Mouse (Mus musculus): Measurements from ENCODE around the gene 1700092M07Rik. TPM values are rescaled to one million over a fixed set of nuclear protein-coding genes. Genes with fewer than 3 reads are reported as not detected.

The 1700092M07Rik gene
- 0.65 and 0.78 TPM in 2 replicates for polyA plus RNA-seq (2012; rRNA removed)
- polyA plus RNA-seq (2014; fragmentation: Nextera tagmentation; extraction: Ambion mirVana) = 0.34 and 0.63 TPM in 2 replicates

- Histone ChIP-seq H3K27ac (peak within 1 kb of the TSS; percentile 88), H3K4me2 (ENCODE audit: low read depth) (peak within 1 kb of the TSS; percentile 64), H3K9me3 (ENCODE audit: control insufficient read depth, low read length) (no peaks in the 10 kb centered on the region)
Observed at GRCm38 (mm10) chr19:8740603-8741002, at the start of gene 1700092M07Rik. Gene 1700092M07Rik (plus strand): TSS chr19:8740718.

GRCm38 (mm10) chr19:8691871-8692539, 48.5 kb upstream of the 1700092M07Rik start:
- H3K27me3 ChIP-seq (ENCODE audit: control insufficient read depth, insufficient read depth, low read length) = no peaks in the 10 kb centered on the region
- H3K4me2 ChIP-seq (ENCODE audit: low read depth) = no peak overlapping the region
- H3K4me3 ChIP-seq (ENCODE audit: insufficient read depth in 1 of 2, low read depth in 2 of 2, low read length in 2 of 2) = no peak overlapping the region
- no peaks in the 10 kb centered on the region for H3K9me3 ChIP-seq (ENCODE audit: control insufficient read depth, low read length)
- no peak for ATAC-seq (ENCODE audit: insufficient read depth)
- TF ChIP-seq CTCF (IDR thresholded peaks at IDR 0.05; ENCODE audit: low read depth) = no peak
- no peak for TF ChIP-seq EP300 (IDR thresholded peaks at IDR 0.05; ENCODE audit: low read depth)
- H3K36me3 ChIP-seq (replicated peaks; ENCODE audit: control insufficient read depth, insufficient read depth, low read depth) = no peaks in the 10 kb centered on the region
- H3K27ac ChIP-seq = no peak overlapping the region
- 60% methylated on average over 9 of the region's 9 CpGs for WGBS (ENCODE audit: insufficient replicate concordance)
- peaks cover 6 to 13% of the 10 kb centered on the region in 2 experiments; a peak in 3 of 4 replicates for H3K4me1 ChIP-seq (replicated peaks; ENCODE audit: control insufficient read depth in 2 of 2, insufficient read depth in 2 of 2, low read length in 1 of 2)
- no peak overlapping the region for H3K9ac ChIP-seq (replicated peaks)
- DNase-seq (ENCODE audit: low read depth in 3 of 3, low spot score in 3 of 3) = no peak

More at GRCm38 (mm10) chr19:8740603-8741002, at the start of gene 1700092M07Rik:
- H3K4me3 ChIP-seq (ENCODE audit: insufficient read depth in 1 of 2, low read depth in 2 of 2, low read length in 2 of 2) = peak within 1 kb of the TSS; percentile 85 to 99
- 74% methylated on average over 14 of the region's 14 CpGs for WGBS (ENCODE audit: insufficient replicate concordance)
- no peak for DNase-seq (ENCODE audit: low read depth in 3 of 3, low spot score in 3 of 3)
- peaks cover 56% of the 10 kb centered on the region for H3K36me3 ChIP-seq (replicated peaks; ENCODE audit: control insufficient read depth, insufficient read depth, low read depth)
- peaks cover 9 to 15% of the 10 kb centered on the region in 2 experiments for H3K4me1 ChIP-seq (replicated peaks; ENCODE audit: control insufficient read depth in 2 of 2, insufficient read depth in 2 of 2, low read length in 1 of 2)
- H3K27me3 ChIP-seq (ENCODE audit: control insufficient read depth, insufficient read depth, low read length) = no peaks in the 10 kb centered on the region
- TF ChIP-seq CTCF (IDR thresholded peaks at IDR 0.05; ENCODE audit: low read depth) (no peak), EP300 (IDR thresholded peaks at IDR 0.05; ENCODE audit: low read depth) (no peak)
- H3K9ac ChIP-seq (replicated peaks) = peak within 1 kb of the TSS; percentile 97
- no peak for ATAC-seq (ENCODE audit: insufficient read depth)

- H3K27ac ChIP-seq = no peak overlapping the region
- no peaks in the 10 kb centered on the region for H3K36me3 ChIP-seq (replicated peaks; ENCODE audit: control insufficient read depth, insufficient read depth, low read depth)
- no peak for DNase-seq (ENCODE audit: low read depth in 3 of 3, low spot score in 3 of 3)
- no peak overlapping the region for H3K9ac ChIP-seq (replicated peaks)
- ATAC-seq (ENCODE audit: insufficient read depth) = no peak
- no peak overlapping the region for H3K4me3 ChIP-seq (ENCODE audit: insufficient read depth in 1 of 2, low read depth in 2 of 2, low read length in 2 of 2)
- 66% methylated on average over 5 of the region's 5 CpGs for whole genome bisulfite sequencing (ENCODE audit: insufficient replicate concordance)
- TF ChIP-seq EP300 (IDR thresholded peaks at IDR 0.05; ENCODE audit: low read depth) (no peak), CTCF (IDR thresholded peaks at IDR 0.05; ENCODE audit: low read depth) (no peak)
- H3K9me3 ChIP-seq (ENCODE audit: control insufficient read depth, low read length) = no peaks in the 10 kb centered on the region
- no peak overlapping the region for H3K4me2 ChIP-seq (ENCODE audit: low read depth)
- H3K27me3 ChIP-seq (ENCODE audit: control insufficient read depth, insufficient read depth, low read length) = no peaks in the 10 kb centered on the region
- peaks cover 6 to 13% of the 10 kb centered on the region in 2 experiments; a peak in 3 of 4 replicates for H3K4me1 ChIP-seq (replicated peaks; ENCODE audit: control insufficient read depth in 2 of 2, insufficient read depth in 2 of 2, low read length in 1 of 2)
Observed at GRCm38 (mm10) chr19:8692740-8693139, 47.8 kb upstream of the 1700092M07Rik start.

- no peak overlapping the region for H3K9ac ChIP-seq (replicated peaks)
- H3K9me3 ChIP-seq (ENCODE audit: control insufficient read depth, low read length) = no peaks in the 10 kb centered on the region
- H3K4me1 ChIP-seq (replicated peaks; ENCODE audit: control insufficient read depth in 2 of 2, insufficient read depth in 2 of 2, low read length in 1 of 2) = peaks cover 6 to 13% of the 10 kb centered on the region in 2 experiments; a peak in 3 of 4 replicates
- H3K4me2 ChIP-seq (ENCODE audit: low read depth) = peak overlapping the region; percentile 18
- 27% methylated on average over 6 of the region's 6 CpGs for WGBS (ENCODE audit: insufficient replicate concordance)
- H3K4me3 ChIP-seq (ENCODE audit: insufficient read depth in 1 of 2, low read depth in 2 of 2, low read length in 2 of 2) = peak overlapping the region in 1 of 2 experiments; percentile 6; a peak in 1 of 4 replicates
- peak; percentile 85 for ATAC-seq (ENCODE audit: insufficient read depth)
- H3K27me3 ChIP-seq (ENCODE audit: control insufficient read depth, insufficient read depth, low read length) = no peaks in the 10 kb centered on the region
- DNase-seq (ENCODE audit: low read depth in 3 of 3, low spot score in 3 of 3) = peak in 2 of 3 experiments; percentile 52 to 65
- H3K27ac ChIP-seq = no peak overlapping the region
- TF ChIP-seq EP300 (IDR thresholded peaks at IDR 0.05; ENCODE audit: low read depth) (no peak), CTCF (IDR thresholded peaks at IDR 0.05; ENCODE audit: low read depth) (peak; percentile 84)
- no peaks in the 10 kb centered on the region for H3K36me3 ChIP-seq (replicated peaks; ENCODE audit: control insufficient read depth, insufficient read depth, low read depth)
Observed at GRCm38 (mm10) chr19:8695330-8695729, 45.2 kb upstream of the 1700092M07Rik start.

GRCm38 (mm10) chr19:8699652-8700051, 40.9 kb upstream of the 1700092M07Rik start:
- WGBS (ENCODE audit: insufficient replicate concordance) = 58% methylated on average over 9 of the region's 9 CpGs
- peaks cover 6 to 13% of the 10 kb centered on the region in 2 experiments; a peak in 3 of 4 replicates for H3K4me1 ChIP-seq (replicated peaks; ENCODE audit: control insufficient read depth in 2 of 2, insufficient read depth in 2 of 2, low read length in 1 of 2)

More at GRCm38 (mm10) chr19:8699652-8700051, 40.9 kb upstream of the 1700092M07Rik start:
- TF ChIP-seq EP300 (IDR thresholded peaks at IDR 0.05; ENCODE audit: low read depth) (no peak), CTCF (IDR thresholded peaks at IDR 0.05; ENCODE audit: low read depth) (no peak)
- Histone ChIP-seq H3K36me3 (replicated peaks; ENCODE audit: control insufficient read depth, insufficient read depth, low read depth) (no peaks in the 10 kb centered on the region), H3K27ac (no peak overlapping the region), H3K4me3 (ENCODE audit: insufficient read depth in 1 of 2, low read depth in 2 of 2, low read length in 2 of 2) (no peak overlapping the region), H3K4me2 (ENCODE audit: low read depth) (no peak overlapping the region), H3K9ac (replicated peaks) (no peak overlapping the region), H3K9me3 (ENCODE audit: control insufficient read depth, low read length) (no peaks in the 10 kb centered on the region), H3K27me3 (ENCODE audit: control insufficient read depth, insufficient read depth, low read length) (no peaks in the 10 kb centered on the region)
- ATAC-seq (ENCODE audit: insufficient read depth) (no peak), DNase-seq (ENCODE audit: low read depth in 3 of 3, low spot score in 3 of 3) (no peak)

All from liver, embryonic 14.5 days (tissue).